Mouse (Mus musculus) C3H10T1/2 (cell line): Measurements from ENCODE around the gene Dph2. TPM values are rescaled to one million over a fixed set of nuclear protein-coding genes. Genes with fewer than 3 reads are reported as not detected.

Experiments used
- polyA plus RNA-seq, 2 experiments: library from polyadenylated mRNA; unstranded; fragments of >200 nt; fragmentation: generic; extraction: Trizol; gene quantifications; one replicate each; pipeline ENCODE4 v1.2.1; 2012; ENCODE audit warnings: missing spikeins in 2 of 2

The Dph2 gene
- 1 to 10 TPM; 5.9 to 6.0 TPM for polyA plus RNA-seq

GRCm38 (mm10) chr4:117891738-117892161 is at the start of gene Dph2:
Dph2 (minus strand) TSS chr4:117892032.

GRCm38 (mm10) chr4:117929391-117929881 is 37.6 kb upstream of the Dph2 start, which contains the start of gene Artn:
Artn (minus strand) TSS chr4:117929763.

GRCm38 (mm10) chr4:117914591-117915442 is 23.0 kb upstream of the Dph2 start, which contains the start of gene Ipo13:
Ipo13 (minus strand) TSS chr4:117914999.

GRCm38 (mm10) chr4:117887133-117887532 is 4.7 kb downstream of the Dph2 start, which contains the start of gene Atp6v0b:
Atp6v0b (minus strand) TSS chr4:117887333.

GRCm38 (mm10) chr4:117882701-117883691 is 8.8 kb downstream of the Dph2 start, which contains the start of gene B4galt2:
B4galt2 (minus strand) TSS chr4:117883487.

GRCm38 (mm10) chr4:117872471-117872886 is 19.4 kb downstream of the Dph2 start, which contains the start of gene Ccdc24:
Ccdc24 (minus strand) TSS chr4:117872557.

Other genes with a start within 250 kb of the Dph2 start
- 10 to 100 TPM; 30.4 to 34.0 TPM for gene Dmap1, start 209.8 kb downstream of the Dph2 start, polyA plus RNA-seq
- gene Gm12845, start 167.6 kb downstream of the Dph2 start, polyA plus RNA-seq, result not detected
- not detected for gene Klf17, start 126.4 kb downstream of the Dph2 start, polyA plus RNA-seq
- gene Slc6a9, start 57.5 kb downstream of the Dph2 start, polyA plus RNA-seq, result 10 to 100 TPM in 1 of 2 experiments, 1 to 10 TPM in 1; 8.2 to 19.5 TPM
- gene Ccdc24, start 19.5 kb downstream of the Dph2 start, polyA plus RNA-seq, result 1 to 10 TPM; 6.2 to 9.4 TPM
- gene B4galt2, start 8.5 kb downstream of the Dph2 start, polyA plus RNA-seq, result 10 to 100 TPM; 48.6 to 71.9 TPM
- gene Atp6v0b, start 4.7 kb downstream of the Dph2 start, polyA plus RNA-seq, result 100 to 1,000 TPM; 214 to 363 TPM
- 10 to 100 TPM; 91.1 to 91.5 TPM for gene Ipo13, start 23.0 kb upstream of the Dph2 start, polyA plus RNA-seq
- 1 to 10 TPM in 1 of 2 experiments, under 1 TPM in 1; 0.55 to 1.8 TPM for gene Artn, start 37.7 kb upstream of the Dph2 start, polyA plus RNA-seq
- 10 to 100 TPM; 21.9 to 26.5 TPM for gene St3gal3, start 242.9 kb upstream of the Dph2 start, polyA plus RNA-seq